Mouse (Mus musculus): ENCODE measurements around the gene Krt87.

The Krt87 gene

DNA sequence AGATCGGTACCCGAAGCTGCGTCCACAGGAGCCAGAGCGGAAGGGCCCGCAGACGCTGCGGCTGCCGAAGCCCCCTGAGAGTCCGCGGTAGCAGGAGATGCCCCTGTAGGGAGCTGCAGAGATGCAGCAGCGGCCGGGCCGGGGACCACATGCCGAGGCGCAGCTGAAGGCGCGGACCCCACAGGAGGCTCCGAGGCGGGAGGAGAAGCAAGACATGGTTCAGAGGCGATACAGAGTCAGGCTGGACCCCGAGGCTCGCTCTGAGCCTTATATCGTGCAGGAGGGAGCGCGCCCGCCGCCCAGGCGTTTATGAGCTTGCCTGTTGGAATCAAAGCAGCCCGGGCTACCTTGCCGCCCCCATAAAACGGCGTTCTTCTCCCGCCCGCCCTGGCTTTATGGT, at the start of gene Krt87:
Gene Krt87 (minus strand): TSS at position 250 of the 400 bp plus-strand sequence.
- DNase-seq (ENCODE audit: low spot score): peak; percentile 37

DNA sequence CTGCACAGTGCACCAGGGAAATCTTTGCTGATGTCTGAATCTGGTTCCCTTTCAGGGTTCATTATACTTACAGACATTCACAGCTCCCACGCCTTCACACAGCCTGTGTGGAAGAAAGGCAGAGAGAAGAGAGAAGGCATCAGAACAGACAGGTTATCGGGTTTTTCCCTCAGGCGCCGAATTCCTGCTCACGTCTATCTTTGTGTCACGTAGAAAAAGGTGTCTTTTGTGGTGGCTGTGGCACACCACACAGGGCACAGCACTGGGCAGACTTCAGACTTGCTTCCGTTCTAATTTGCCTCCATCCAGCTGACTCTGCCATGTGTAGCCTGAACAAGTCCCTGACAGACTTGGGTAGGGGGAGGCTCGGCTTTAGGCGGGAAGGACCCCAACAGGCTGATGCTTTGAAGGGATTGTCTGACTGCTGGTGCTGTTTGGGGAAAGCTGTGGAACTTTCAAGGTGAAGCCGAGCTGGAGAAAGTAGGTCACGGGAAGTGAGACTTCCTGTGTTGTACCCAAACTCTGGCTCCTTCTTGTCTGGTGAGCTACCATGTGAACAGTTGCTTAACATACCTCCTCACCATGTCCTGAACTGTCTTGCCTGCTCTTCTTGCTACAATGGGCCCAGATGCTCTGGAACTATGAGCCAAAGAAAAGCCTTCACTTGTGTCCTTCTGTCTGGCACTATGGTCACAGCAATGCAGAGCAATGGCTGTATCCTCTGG, 47.5 kb upstream of the Krt87 start:
- no peak for DNase-seq (ENCODE audit: low spot score)

DNA sequence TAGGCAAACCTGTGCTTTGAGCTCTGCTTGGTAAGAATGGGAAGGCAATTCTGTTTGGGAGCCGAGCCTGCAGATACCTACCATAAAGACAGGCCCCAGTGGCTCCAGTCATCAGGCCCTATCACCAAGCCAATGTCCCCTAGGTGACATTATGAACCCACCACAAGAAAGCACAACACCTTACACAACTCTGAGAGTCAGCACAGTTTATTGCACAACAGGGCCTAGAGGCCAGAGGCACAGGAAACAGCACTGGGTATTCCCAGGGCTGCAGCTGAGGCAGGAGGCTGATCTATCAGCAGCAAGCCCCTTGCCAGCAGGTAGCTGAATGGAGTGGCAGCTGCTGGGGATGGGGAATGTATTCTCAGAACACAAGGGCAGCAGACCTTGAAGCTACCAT, 46.3 kb upstream of the Krt87 start:
- DNase-seq (ENCODE audit: low spot score): no peak

DNA sequence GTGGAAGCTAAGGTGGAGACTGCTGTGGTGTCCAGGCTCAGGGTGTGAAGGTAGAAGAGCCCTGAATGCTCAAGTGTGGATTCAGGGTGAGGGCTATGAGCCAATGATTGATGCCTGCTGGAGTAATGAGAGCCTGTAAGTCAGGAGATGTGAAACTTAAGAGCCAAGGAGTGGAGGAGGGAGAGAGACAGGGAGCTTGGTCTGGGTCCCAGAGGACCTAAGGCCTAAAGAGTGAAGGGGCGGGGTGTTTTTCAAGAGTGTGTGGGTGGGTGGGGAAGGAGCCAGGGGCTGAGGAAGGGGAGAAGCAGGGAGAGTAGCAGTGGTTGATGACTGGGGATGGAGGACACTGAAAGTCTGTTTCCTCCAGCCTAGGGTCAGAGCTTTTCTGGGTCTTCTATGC, 45.0 kb upstream of the Krt87 start:
- no peak for DNase-seq (ENCODE audit: low spot score)

DNA sequence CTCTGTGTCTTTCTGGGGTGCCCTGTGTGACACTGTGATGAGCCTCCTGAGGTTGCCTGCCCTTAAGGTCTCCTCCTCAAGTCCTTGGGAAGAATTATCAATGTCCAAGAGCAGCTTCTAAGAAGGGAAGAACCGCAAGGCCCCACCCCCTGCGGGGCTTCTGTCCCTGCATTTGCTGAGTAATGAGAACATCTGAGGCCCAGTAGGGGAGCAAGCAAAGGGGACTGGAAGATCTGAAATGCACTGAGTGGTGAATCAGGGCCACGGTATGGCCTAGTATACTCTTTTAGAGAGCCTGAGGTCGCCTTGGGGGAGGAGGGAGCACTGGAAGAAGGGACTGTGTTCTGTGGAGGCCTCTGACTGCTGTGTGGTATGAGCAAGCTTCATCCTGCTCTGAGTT, 43.5 kb upstream of the Krt87 start:
- DNase-seq (ENCODE audit: low spot score): peak; percentile 33

DNA sequence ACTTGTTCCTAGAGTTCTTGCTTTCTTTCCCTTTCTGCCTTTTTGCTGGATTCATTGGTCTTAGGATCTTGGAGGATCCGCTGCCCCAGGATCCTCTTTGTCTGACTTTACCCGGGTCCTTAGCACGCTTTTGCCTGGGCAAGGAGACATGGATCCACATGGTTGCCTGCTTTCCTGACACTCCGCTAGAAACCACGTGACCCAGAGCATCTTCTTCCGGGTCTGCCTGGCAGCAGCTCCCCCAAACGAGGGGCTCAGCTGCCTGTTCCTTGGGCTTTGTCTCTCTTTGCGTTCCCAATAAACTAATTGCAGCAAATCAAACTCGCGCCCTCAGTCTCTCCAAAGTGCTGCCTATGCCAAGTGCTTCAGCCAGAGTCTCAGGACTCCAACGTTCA, 41.1 kb upstream of the Krt87 start:
- DNase-seq (ENCODE audit: low spot score): peak; percentile 33

DNA sequence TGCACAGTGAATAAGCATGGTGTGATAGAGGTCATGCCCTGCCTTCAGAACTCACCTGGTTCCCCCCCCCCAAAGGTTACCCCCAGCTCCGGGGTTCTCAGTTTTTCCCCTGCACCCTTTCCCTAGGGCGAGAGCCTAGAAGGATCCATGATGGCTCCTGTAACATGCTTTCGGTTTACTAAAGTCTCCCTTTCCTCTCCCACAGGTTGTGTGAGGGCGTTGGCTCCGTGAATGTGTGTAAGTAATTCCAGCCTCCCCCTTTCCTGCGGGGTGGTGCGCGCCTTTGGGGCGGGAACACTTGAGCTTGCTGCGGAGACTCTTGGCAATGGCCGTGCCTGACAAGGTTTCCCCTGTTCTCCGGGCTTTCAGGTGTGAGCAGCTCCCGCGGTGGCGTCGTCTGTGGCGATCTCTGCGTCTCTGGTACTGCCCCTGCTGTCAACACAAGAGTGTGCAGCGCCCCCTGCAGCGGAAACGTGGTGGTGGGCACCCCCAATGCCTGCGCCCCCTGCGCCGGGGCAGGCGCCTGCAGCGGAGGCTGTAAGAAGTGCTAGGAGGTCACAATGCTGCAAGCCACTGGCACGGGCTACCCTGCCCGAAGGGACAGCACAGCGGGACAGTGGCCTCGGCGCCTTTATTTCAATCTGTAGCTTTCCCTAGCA, 40.5 kb upstream of the Krt87 start:
- DNase-seq (ENCODE audit: low spot score): peak; percentile 70

DNA sequence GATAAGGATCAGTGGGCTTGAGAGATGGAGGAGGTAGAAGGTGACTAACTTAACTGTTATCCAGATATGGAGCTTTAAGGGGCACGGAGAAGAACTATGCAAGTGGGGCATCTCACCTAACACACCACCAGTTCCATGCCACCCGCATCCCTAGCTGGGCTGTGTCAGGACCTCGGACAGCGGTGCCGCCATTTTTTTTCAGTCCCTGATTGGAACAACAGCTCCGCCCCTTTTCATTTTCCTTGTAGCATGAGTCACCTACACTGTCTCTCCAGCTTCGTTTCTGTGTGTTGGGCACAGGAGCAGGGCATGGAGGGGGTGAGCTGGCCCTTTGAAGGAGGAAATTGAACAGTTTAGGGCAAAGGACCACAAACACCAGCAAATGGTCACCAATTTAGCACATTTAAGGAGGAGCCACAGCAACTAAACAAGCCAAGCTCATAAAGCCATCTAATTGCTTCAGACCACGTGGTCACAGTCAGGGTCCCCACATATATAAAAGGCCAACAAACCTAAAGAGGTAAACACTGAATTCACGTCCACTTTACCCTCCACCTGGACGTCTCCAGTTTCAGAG, 34.4 kb upstream of the Krt87 start, which contains the start of gene Krt86:
Gene Krt86 (plus strand): TSS at position 527 of the 577 bp plus-strand sequence.
- peak; percentile 66 for DNase-seq (ENCODE audit: low spot score)

DNA sequence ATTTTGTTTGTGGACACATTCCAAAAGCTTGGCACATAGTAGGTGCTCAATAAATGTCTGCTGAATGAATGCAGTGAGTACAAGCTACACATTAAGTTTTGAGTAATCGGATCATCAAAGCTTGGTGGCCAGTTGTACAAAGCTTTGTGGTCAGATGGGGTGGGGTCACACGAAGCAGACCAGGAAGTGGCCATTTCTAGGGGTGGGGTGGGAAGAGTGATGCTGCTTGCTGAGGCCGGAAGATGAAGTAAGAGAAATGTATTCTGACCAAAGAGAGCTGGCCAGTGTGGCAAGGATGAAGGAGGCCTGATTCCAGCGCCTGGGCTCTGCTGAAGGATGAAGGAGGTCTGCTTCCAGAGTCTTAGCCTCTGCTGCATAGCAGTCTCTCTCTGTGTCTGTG, 30.5 kb upstream of the Krt87 start:
- no peak for DNase-seq (ENCODE audit: low spot score)

DNA sequence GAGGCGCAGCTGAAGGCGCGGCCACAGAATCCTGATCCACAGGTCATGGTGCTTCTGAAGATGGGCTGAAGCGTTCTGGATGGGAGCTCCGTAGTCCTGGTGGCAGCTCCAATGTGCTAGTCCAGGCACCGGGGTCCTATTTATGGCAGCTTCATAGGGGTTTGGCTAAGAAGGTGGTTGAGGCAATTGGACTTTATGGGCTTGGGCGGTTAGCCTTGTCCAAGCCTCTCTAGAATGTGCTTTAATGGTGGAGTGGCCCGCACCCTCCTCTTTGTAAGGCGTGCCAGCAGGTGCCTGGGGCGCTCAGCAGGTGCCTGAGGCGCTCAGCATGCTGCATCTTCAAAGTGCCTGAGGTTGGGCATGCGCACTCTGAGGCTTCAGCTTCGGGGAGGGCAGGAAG, 25.0 kb upstream of the Krt87 start, which contains the start of gene Krt81:
Gene Krt81 (minus strand): TSS at position 101 of the 400 bp plus-strand sequence.
- DNase-seq (ENCODE audit: low spot score): no peak

DNA sequence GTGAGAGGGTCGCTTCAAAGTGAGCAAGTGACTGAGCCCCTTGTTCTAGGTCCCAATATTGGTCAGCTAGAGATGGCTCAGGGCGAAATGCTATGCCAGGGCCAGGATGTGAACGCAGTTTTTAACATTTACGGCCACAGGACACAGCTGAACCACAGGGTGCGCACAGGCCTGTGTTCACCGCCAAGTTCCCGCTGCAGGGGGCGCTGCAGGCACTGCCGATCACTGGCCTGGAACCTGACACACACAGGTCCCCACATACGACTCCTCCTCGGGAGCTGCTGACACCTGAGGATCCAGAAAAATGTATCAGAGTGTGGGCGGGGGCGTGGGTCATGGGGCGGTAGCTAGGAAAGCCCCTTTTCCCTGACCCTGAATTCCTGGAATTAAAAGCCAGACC, 20.7 kb upstream of the Krt87 start:
- DNase-seq (ENCODE audit: low spot score): peak; percentile 47

DNA sequence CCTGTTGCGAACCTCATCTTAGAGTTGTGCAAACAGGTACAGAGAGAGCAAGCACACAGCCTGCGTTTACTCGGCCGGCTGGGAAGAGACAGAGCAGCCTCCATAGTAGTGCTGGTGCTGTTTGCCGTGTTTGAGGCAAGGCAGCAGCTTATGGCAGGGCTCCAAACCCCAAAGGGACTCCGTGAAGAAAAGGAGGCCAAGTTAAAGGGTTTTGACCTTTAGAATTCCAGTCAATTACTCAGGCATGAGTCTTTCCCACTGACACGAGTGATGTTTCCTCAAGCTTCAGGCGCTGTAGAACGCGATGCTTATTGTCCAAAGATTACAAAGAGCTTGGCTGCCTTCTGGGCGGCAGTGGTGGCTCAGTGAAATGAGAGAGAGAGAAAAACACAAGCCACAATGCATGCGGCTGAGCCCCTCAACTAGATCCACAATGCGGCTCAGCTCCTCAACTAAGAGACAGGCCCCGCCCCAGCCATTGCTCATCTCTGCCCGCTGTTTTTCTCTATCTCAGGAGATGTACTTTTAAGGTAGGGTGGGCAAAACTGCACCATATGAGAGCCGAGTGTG, 19.8 kb upstream of the Krt87 start:
- DNase-seq (ENCODE audit: low spot score): peak; percentile 47

DNA sequence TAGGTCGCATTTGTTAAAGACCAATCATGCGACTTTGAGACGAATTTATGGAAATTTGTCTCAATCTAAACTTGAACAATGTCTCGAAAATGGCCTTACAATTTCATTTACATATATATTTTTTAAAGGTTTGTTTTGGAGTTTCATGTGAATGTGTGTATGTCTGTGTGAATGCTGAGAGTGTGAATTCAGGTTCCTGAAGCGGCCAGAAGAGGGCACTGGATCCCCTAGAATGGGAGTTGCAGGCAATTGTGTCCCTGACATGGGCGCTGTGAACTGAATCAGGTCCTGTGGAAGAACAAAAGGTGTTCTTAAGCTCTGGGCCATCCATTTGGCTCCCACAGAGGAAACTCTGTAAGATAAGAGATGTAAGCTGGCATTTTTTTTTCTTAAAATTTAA, 17.3 kb upstream of the Krt87 start:
- DNase-seq (ENCODE audit: low spot score): no peak

DNA sequence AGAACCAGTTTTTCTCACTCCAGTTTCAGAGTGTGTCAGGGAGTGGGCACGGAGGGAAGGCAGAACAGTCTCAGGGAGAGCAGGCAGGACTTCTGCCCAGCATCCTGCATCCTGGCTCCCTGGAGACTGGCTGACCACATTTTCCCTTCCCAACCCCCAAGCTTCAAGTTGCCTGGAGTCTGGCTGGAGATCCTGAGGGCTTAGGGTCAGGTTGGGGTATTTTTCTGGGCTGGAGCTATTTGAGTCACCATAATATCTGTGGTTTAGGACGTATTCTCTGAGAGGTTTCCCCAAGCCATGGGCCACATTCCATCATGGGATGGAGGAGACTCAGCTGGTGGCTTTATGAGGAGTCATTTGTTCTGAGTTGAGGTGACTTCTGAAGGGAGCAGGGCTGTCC, 16.7 kb upstream of the Krt87 start:
- DNase-seq (ENCODE audit: low spot score): no peak

DNA sequence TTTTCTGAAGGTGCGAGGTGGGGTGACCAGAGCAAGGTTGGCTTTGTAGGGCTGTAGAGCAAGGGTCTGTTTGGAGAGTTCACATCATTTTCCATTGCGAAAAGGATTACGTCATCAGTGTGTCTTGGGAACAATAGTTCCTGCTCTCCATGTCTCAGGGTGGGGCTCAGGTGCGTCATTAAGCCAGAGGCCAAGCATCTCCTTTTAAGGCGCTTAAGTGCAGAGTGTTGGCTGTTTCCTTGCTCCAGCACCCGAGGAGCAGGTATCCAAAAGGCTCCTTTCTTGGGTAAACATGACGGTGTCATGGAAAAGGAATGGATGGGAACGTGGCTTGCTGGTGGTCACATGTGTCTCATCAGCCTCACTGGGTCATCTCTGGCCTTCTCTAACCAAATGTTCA, 16.2 kb upstream of the Krt87 start:
- no peak for DNase-seq (ENCODE audit: low spot score)

DNA sequence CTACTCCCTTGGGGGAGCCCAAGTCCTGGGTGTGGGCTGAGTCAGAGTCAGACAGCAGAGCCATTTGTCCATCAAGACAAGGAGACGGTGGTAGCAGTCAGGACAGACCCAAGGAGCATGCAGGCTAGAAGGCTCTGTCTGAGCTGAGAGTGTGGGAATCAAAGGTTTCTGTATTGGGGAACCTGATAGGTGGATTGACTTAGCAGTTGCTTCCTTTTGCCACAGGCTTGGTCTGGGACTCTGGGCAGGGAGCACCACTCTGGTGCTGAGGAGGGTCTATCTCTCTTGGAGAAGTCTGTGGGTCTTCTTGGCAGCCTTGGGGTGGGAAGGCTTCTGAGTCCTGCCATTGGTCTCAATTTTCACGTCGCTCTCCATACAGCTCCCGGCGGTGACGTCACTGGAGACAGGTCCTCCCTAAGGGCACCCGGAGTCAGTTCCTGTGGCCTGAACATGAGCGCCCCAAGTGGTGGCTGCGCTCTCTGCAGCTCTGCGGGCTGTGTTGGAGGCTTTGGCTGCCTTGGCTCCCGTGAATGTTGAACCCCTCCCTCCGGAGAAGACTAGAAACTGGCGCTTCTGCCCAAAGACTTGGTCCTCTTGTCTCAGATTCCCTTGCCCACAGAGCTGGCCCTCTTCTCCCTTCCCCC, 14.6 kb upstream of the Krt87 start:
- DNase-seq (ENCODE audit: low spot score): peak; percentile 86

DNA sequence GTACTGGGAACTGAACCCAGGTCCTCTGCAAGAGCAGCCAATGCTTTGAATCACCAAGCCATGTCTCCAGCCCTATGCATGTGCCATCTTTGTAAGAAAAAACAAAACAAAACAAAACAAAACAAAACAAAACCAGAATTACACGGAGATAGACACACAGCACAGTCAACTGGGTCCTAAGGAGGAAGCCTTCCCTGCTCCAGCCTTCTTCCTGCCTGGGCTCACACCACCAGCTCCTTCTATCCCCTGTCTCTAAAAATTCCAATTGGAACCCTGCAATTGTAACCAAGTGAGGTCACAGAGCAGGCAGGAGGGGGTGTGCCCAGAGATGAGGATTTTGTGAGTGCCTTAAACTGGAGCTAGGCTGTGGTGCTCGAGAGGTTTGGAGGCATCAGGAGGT, 8.8 kb upstream of the Krt87 start, which contains the start of gene Krt88:
Gene Krt88 (plus strand): TSS at position 301 of the 400 bp plus-strand sequence.
- no peak for DNase-seq (ENCODE audit: low spot score)

DNA sequence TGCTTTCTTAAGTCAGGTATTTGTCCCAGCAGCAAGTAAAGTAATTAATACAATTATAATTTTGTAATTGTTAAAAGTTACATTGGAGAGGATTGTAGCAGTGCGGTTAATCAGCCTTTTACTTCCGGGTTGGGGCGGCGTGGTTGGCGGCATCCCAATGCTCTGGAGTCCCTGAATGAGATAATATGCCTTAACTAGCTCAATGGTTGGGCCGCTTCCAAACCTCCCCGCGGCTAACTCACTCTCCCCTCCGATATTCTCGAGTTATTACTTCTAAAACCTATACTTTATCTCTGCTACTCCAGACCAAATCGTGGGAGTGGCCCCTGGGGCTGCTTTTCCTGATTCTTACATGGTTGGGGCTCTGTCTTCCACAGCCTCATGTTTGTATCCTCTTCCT, 8.0 kb upstream of the Krt87 start:
- DNase-seq (ENCODE audit: low spot score): no peak

DNA sequence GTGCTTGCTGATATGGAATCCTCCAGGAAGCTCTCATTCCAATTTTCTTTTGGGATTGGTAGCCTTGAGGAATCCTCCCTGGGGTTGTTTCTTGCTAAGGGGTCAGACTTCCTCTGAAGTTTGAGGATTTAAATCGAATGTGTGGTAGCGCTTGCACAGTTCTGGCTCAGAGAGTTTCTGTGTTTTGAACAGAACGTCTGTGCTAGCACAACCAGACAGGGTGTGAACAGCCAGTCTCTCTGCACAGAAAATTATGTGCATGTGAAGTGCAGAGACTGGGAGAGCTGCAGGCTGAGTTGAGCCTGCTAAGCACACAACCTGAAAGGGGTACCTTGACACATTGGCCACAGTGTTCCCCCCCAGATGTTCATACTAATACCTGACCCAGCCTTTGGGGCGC, 2.2 kb upstream of the Krt87 start:
- no peak for DNase-seq (ENCODE audit: low spot score)

DNA sequence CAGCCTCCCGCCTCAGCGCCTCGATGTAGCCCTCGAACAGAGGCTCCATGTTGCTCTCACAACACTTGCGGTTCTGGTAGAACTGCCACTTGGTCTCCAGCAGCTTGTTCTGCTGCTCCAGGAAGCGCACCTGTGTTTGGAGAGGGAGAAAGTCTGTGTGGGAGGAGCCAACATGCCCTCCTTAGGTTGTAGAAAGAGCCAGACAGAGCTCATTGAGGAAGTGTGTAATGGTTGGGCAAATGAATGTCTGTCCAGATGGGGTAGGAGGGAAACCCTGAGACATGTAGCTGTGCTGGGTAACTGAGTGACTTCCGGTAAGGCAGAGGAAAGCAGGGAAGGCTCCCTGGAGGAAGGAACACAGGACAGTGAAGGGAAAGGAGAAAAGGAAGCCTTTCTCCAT, 2.0 kb downstream of the Krt87 start:
- DNase-seq (ENCODE audit: low spot score): no peak

DNA sequence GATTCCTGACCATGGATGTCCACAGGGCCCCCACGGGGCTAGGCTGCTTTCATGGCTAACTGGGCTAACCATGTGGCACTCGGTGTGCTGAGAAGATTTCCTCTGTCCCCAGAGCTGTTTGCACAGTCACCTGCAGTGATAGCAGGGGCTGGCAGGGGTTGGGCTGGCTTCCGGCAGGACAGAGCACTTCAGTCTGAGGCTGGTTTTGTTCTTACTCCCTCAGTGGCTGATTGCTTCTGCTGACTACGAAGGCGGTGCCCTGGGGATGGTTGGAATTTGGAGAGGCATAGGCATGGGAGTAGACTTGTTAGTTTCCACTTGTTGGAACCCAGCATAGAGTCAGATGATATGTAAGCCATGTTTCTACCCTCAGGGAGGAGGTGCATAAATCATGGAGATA, 13.7 kb downstream of the Krt87 start:
- no peak for DNase-seq (ENCODE audit: low spot score)

DNA sequence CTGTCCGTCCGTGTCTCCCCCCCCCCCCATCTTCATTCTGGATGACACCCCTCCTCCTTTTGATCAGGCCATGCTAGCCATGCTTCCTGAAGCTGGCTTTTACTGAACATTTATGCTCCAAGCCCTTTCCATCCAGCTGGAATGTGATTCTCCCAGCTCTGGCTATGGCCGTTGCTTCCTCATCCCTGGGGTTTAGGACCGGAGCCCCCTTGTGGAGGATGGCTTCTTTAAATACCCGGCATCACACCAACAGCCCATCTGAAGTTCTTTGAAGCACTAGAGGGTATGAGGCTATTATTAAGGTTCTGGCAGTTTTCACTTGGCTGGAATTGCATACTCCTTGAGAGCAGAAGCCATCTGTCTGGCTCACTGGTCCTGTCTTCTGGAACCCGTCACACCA, 17.7 kb downstream of the Krt87 start:
- peak; percentile 50 for DNase-seq (ENCODE audit: low spot score)
